Mouse (Mus musculus) splenic B cell, adult 2 months (primary cell): ENCODE results near the gene Lhx1.

Source experiments
- DNase-seq: peaks from one replicate; pipeline ENCODE4 v3.0.0-alpha.2; 2011; ENCODE audit warnings: low read depth, low spot score
- H3K27me3 ChIP-seq: 2 replicates; pipeline ENCODE4 v1.6.1; 2012; ENCODE audit warnings: mild to moderate bottlenecking, low read length, moderate library complexity, mixed read lengths; ENCODE audit not compliant: control insufficient read depth, poor library complexity, insufficient read depth, severe bottlenecking
- H3K36me3 ChIP-seq: 2 replicates; pipeline ENCODE4 v1.6.1; 2012; ENCODE audit warnings: mild to moderate bottlenecking, low read length, moderate library complexity, mixed read lengths; ENCODE audit not compliant: control insufficient read depth, poor library complexity, insufficient read depth, severe bottlenecking

Lhx1 gene

GRCm38 (mm10) chr11:84549258-84549791 is 24.0 kb upstream of the Lhx1 start:
- Histone ChIP-seq H3K27me3 (no peaks in the 10 kb centered on the region), H3K36me3 (no peaks in the 10 kb centered on the region)
- DNase-seq: no peak

- no peak for DNase-seq
- H3K36me3 ChIP-seq: no peaks in the 10 kb centered on the region
- H3K27me3 ChIP-seq: no peaks in the 10 kb centered on the region
Observed at GRCm38 (mm10) chr11:84548293-84548692, 23.0 kb upstream of the Lhx1 start.

- Histone ChIP-seq H3K36me3 (no peaks in the 10 kb centered on the region), H3K27me3 (no peaks in the 10 kb centered on the region)
- no peak for DNase-seq
Observed at GRCm38 (mm10) chr11:84539981-84540380, 14.6 kb upstream of the Lhx1 start.

GRCm38 (mm10) chr11:84529797-84530703 is 4.7 kb upstream of the Lhx1 start:
- H3K27me3 ChIP-seq: peaks cover 1% of the 10 kb centered on the region; the same call in 1 of the 2 replicates
- no peak for DNase-seq
- no peaks in the 10 kb centered on the region for H3K36me3 ChIP-seq

GRCm38 (mm10) chr11:84529143-84529755 is 3.9 kb upstream of the Lhx1 start:
- no peak for DNase-seq
- Histone ChIP-seq H3K27me3 (peaks cover 1% of the 10 kb centered on the region; the same call in 1 of the 2 replicates), H3K36me3 (no peaks in the 10 kb centered on the region)

- Histone ChIP-seq H3K36me3 (no peaks in the 10 kb centered on the region), H3K27me3 (peaks cover 3% of the 10 kb centered on the region; the same call in 1 of the 2 replicates)
- no peak for DNase-seq
Observed at GRCm38 (mm10) chr11:84526976-84527860, 1.9 kb upstream of the Lhx1 start.

GRCm38 (mm10) chr11:84526451-84526850 is 1.1 kb upstream of the Lhx1 start:
- no peak for DNase-seq
- Histone ChIP-seq H3K27me3 (peaks cover 3% of the 10 kb centered on the region), H3K36me3 (no peaks in the 10 kb centered on the region)

GRCm38 (mm10) chr11:84524511-84525270 is 644 bp downstream of the Lhx1 start:
- no peak for DNase-seq
- no peaks in the 10 kb centered on the region for H3K36me3 ChIP-seq
- peaks cover 3% of the 10 kb centered on the region for H3K27me3 ChIP-seq

GRCm38 (mm10) chr11:84523841-84524510 is 1.4 kb downstream of the Lhx1 start:
- no peaks in the 10 kb centered on the region for H3K36me3 ChIP-seq
- H3K27me3 ChIP-seq: peaks cover 4% of the 10 kb centered on the region
- peak; percentile 30 for DNase-seq

GRCm38 (mm10) chr11:84523321-84523831 is 2.0 kb downstream of the Lhx1 start:
- no peak for DNase-seq

GRCm38 (mm10) chr11:84522577-84523320 is 2.6 kb downstream of the Lhx1 start:
- no peak for DNase-seq
- Histone ChIP-seq H3K27me3 (peaks cover 6% of the 10 kb centered on the region), H3K36me3 (no peaks in the 10 kb centered on the region)

More at GRCm38 (mm10) chr11:84523321-84523831, 2.0 kb downstream of the Lhx1 start:
- no peaks in the 10 kb centered on the region for H3K36me3 ChIP-seq
- H3K27me3 ChIP-seq: peaks cover 6% of the 10 kb centered on the region

GRCm38 (mm10) chr11:84521751-84522299 is 3.5 kb downstream of the Lhx1 start:
- Histone ChIP-seq H3K27me3 (peaks cover 6% of the 10 kb centered on the region), H3K36me3 (no peaks in the 10 kb centered on the region)
- DNase-seq: no peak

GRCm38 (mm10) chr11:84521071-84521390 is 4.3 kb downstream of the Lhx1 start:
- Histone ChIP-seq H3K27me3 (peaks cover 7% of the 10 kb centered on the region), H3K36me3 (no peaks in the 10 kb centered on the region)
- no peak for DNase-seq
